Mouse (Mus musculus): Measurements from ENCODE around the gene Ddi2. TPM values are rescaled to one million over a fixed set of nuclear protein-coding genes. Genes with fewer than 3 reads are reported as not detected.

Gene Ddi2
- total RNA-seq, 1 experiment, result 48.5 TPM

- Histone ChIP-seq H3K9ac (ENCODE audit: insufficient read depth, low read depth, low read length, poor library complexity, severe bottlenecking) (no peak overlapping the region), H3K9me3 (ENCODE audit: control insufficient read depth, insufficient read depth, low read depth, low read length) (no peaks in the 10 kb centered on the region), H3K27ac (ENCODE audit: insufficient read depth, low read depth, low read length, poor library complexity, severe bottlenecking) (no peak overlapping the region), H3K4me3 (ENCODE audit: insufficient read depth in 1 of 2, low read depth in 1 of 2, low read length in 2 of 2, poor library complexity in 1 of 2, severe bottlenecking in 1 of 2) (no peak overlapping the region), H3K4me1 (ENCODE audit: control insufficient read depth in 2 of 2, insufficient read depth in 2 of 2, low read length in 2 of 2, poor library complexity in 1 of 2) (peaks cover 0 to 6% of the 10 kb centered on the region in 2 experiments; a peak in 1 of 4 replicates), H3K36me3 (ENCODE audit: control insufficient read depth, insufficient read depth, low read length, poor library complexity, severe bottlenecking) (no peaks in the 10 kb centered on the region)
- DNase-seq (ENCODE audit: low read depth, low spot score), result no peak
- in situ Hi-C loops (cut with MboI; ENCODE audit: low sequenced_read_pairs in 2 of 2, unreplicated experiment in 2 of 2), result no loop called here
- TF ChIP-seq MAFK (IDR thresholded peaks at IDR 0.05; ENCODE audit: insufficient read depth, low read depth, low read length), result no peak
- no peak for TF ChIP-seq ZC3H11A (IDR thresholded peaks at IDR 0.05; ENCODE audit: borderline replicate concordance, low read depth, low read length)
- no peak for TF ChIP-seq CHD2 (IDR thresholded peaks at IDR 0.05; ENCODE audit: low read depth, low read length)
- no peak for TF ChIP-seq ZNF384 (IDR thresholded peaks at IDR 0.05; ENCODE audit: low read depth, low read length)
- TF ChIP-seq HCFC1 (IDR thresholded peaks at IDR 0.05; ENCODE audit: borderline replicate concordance, insufficient read depth, low read length), result no peak
These were observed 8.5 kb upstream of the Ddi2 start for GRCm38 (mm10) chr4:141731766-141732165.

GRCm38 (mm10) chr4:141730401-141730800 lies 7.2 kb upstream of the Ddi2 start:
- no peak for DNase-seq (ENCODE audit: low read depth, low spot score)
- in situ Hi-C loops (cut with MboI; ENCODE audit: low sequenced_read_pairs in 2 of 2, unreplicated experiment in 2 of 2), result no loop called here
- H3K4me3 ChIP-seq (ENCODE audit: insufficient read depth in 1 of 2, low read depth in 1 of 2, low read length in 2 of 2, poor library complexity in 1 of 2, severe bottlenecking in 1 of 2), result peak overlapping the region in 1 of 2 experiments; percentile 11; a peak in 1 of 4 replicates
- no peak for TF ChIP-seq ZC3H11A (IDR thresholded peaks at IDR 0.05; ENCODE audit: borderline replicate concordance, low read depth, low read length)
- TF ChIP-seq CHD2 (IDR thresholded peaks at IDR 0.05; ENCODE audit: low read depth, low read length), result no peak
- TF ChIP-seq MAFK (IDR thresholded peaks at IDR 0.05; ENCODE audit: insufficient read depth, low read depth, low read length), result no peak
- TF ChIP-seq HCFC1 (IDR thresholded peaks at IDR 0.05; ENCODE audit: borderline replicate concordance, insufficient read depth, low read length), result no peak
- no peak for TF ChIP-seq ZNF384 (IDR thresholded peaks at IDR 0.05; ENCODE audit: low read depth, low read length)
- peaks cover 0 to 6% of the 10 kb centered on the region in 2 experiments; a peak in 1 of 4 replicates for H3K4me1 ChIP-seq (ENCODE audit: control insufficient read depth in 2 of 2, insufficient read depth in 2 of 2, low read length in 2 of 2, poor library complexity in 1 of 2)
- no peak overlapping the region for H3K27ac ChIP-seq (ENCODE audit: insufficient read depth, low read depth, low read length, poor library complexity, severe bottlenecking)
- H3K36me3 ChIP-seq (ENCODE audit: control insufficient read depth, insufficient read depth, low read length, poor library complexity, severe bottlenecking), result no peaks in the 10 kb centered on the region
- no peaks in the 10 kb centered on the region for H3K9me3 ChIP-seq (ENCODE audit: control insufficient read depth, insufficient read depth, low read depth, low read length)
- no peak overlapping the region for H3K9ac ChIP-seq (ENCODE audit: insufficient read depth, low read depth, low read length, poor library complexity, severe bottlenecking)

- Histone ChIP-seq H3K36me3 (ENCODE audit: control insufficient read depth, insufficient read depth, low read length, poor library complexity, severe bottlenecking) (no peaks in the 10 kb centered on the region), H3K27ac (ENCODE audit: insufficient read depth, low read depth, low read length, poor library complexity, severe bottlenecking) (no peak overlapping the region), H3K9me3 (ENCODE audit: control insufficient read depth, insufficient read depth, low read depth, low read length) (no peaks in the 10 kb centered on the region), H3K9ac (ENCODE audit: insufficient read depth, low read depth, low read length, poor library complexity, severe bottlenecking) (no peak overlapping the region), H3K4me1 (ENCODE audit: control insufficient read depth in 2 of 2, insufficient read depth in 2 of 2, low read length in 2 of 2, poor library complexity in 1 of 2) (peaks cover 0 to 4% of the 10 kb centered on the region in 2 experiments; a peak in 1 of 4 replicates), H3K4me3 (ENCODE audit: insufficient read depth in 1 of 2, low read depth in 1 of 2, low read length in 2 of 2, poor library complexity in 1 of 2, severe bottlenecking in 1 of 2) (no peak overlapping the region)
- in situ Hi-C loops (cut with MboI; ENCODE audit: low sequenced_read_pairs in 2 of 2, unreplicated experiment in 2 of 2), result no loop called here
- DNase-seq (ENCODE audit: low read depth, low spot score), result no peak
- no peak for TF ChIP-seq ZC3H11A (IDR thresholded peaks at IDR 0.05; ENCODE audit: borderline replicate concordance, low read depth, low read length)
These were observed 6.0 kb upstream of the Ddi2 start for GRCm38 (mm10) chr4:141729266-141729665.

- Histone ChIP-seq H3K9ac (ENCODE audit: insufficient read depth, low read depth, low read length, poor library complexity, severe bottlenecking) (no peak overlapping the region), H3K4me3 (ENCODE audit: insufficient read depth in 1 of 2, low read depth in 1 of 2, low read length in 2 of 2, poor library complexity in 1 of 2, severe bottlenecking in 1 of 2) (no peak overlapping the region), H3K27ac (ENCODE audit: insufficient read depth, low read depth, low read length, poor library complexity, severe bottlenecking) (no peak overlapping the region), H3K36me3 (ENCODE audit: control insufficient read depth, insufficient read depth, low read length, poor library complexity, severe bottlenecking) (no peaks in the 10 kb centered on the region), H3K4me1 (ENCODE audit: control insufficient read depth in 2 of 2, insufficient read depth in 2 of 2, low read length in 2 of 2, poor library complexity in 1 of 2) (peaks cover 4 to 5% of the 10 kb centered on the region in 2 experiments), H3K9me3 (ENCODE audit: control insufficient read depth, insufficient read depth, low read depth, low read length) (no peaks in the 10 kb centered on the region)
- in situ Hi-C loops (cut with MboI; ENCODE audit: low sequenced_read_pairs in 2 of 2, unreplicated experiment in 2 of 2), result no loop called here
- DNase-seq (ENCODE audit: low read depth, low spot score), result no peak
- TF ChIP-seq ZC3H11A (IDR thresholded peaks at IDR 0.05; ENCODE audit: borderline replicate concordance, low read depth, low read length) (no peak), ZNF384 (IDR thresholded peaks at IDR 0.05; ENCODE audit: low read depth, low read length) (no peak), MAFK (IDR thresholded peaks at IDR 0.05; ENCODE audit: insufficient read depth, low read depth, low read length) (no peak), HCFC1 (IDR thresholded peaks at IDR 0.05; ENCODE audit: borderline replicate concordance, insufficient read depth, low read length) (no peak), CHD2 (IDR thresholded peaks at IDR 0.05; ENCODE audit: low read depth, low read length) (no peak)
These were observed 2.5 kb upstream of the Ddi2 start for GRCm38 (mm10) chr4:141725738-141726137.

- no peak for TF ChIP-seq CHD2 (IDR thresholded peaks at IDR 0.05; ENCODE audit: low read depth, low read length)
- TF ChIP-seq MAFK (IDR thresholded peaks at IDR 0.05; ENCODE audit: insufficient read depth, low read depth, low read length), result no peak
- no peak for TF ChIP-seq ZC3H11A (IDR thresholded peaks at IDR 0.05; ENCODE audit: borderline replicate concordance, low read depth, low read length)
- TF ChIP-seq ZNF384 (IDR thresholded peaks at IDR 0.05; ENCODE audit: low read depth, low read length), result no peak
- TF ChIP-seq HCFC1 (IDR thresholded peaks at IDR 0.05; ENCODE audit: borderline replicate concordance, insufficient read depth, low read length), result no peak
- no peak for DNase-seq (ENCODE audit: low read depth, low spot score)
- Histone ChIP-seq H3K36me3 (ENCODE audit: control insufficient read depth, insufficient read depth, low read length, poor library complexity, severe bottlenecking) (no peaks in the 10 kb centered on the region), H3K27ac (ENCODE audit: insufficient read depth, low read depth, low read length, poor library complexity, severe bottlenecking) (no peak overlapping the region), H3K4me1 (ENCODE audit: control insufficient read depth in 2 of 2, insufficient read depth in 2 of 2, low read length in 2 of 2, poor library complexity in 1 of 2) (peaks cover 4 to 5% of the 10 kb centered on the region in 2 experiments), H3K9ac (ENCODE audit: insufficient read depth, low read depth, low read length, poor library complexity, severe bottlenecking) (no peak overlapping the region), H3K9me3 (ENCODE audit: control insufficient read depth, insufficient read depth, low read depth, low read length) (no peaks in the 10 kb centered on the region), H3K4me3 (ENCODE audit: insufficient read depth in 1 of 2, low read depth in 1 of 2, low read length in 2 of 2, poor library complexity in 1 of 2, severe bottlenecking in 1 of 2) (no peak overlapping the region)
- in situ Hi-C loops (cut with MboI; ENCODE audit: low sequenced_read_pairs in 2 of 2, unreplicated experiment in 2 of 2), result no loop called here
These were observed 2.1 kb upstream of the Ddi2 start for GRCm38 (mm10) chr4:141725277-141725676.

Data from ES-E14 (cell line).